Mouse (Mus musculus): ENCODE measurements around the gene Msi2. TPM values are rescaled to one million over a fixed set of nuclear protein-coding genes. Genes with fewer than 3 reads are reported as not detected.

Msi2 gene
- total and polyA plus RNA-seq, 2 experiments from 2014 or later, result 22.1 to 94.6 TPM

DNA sequence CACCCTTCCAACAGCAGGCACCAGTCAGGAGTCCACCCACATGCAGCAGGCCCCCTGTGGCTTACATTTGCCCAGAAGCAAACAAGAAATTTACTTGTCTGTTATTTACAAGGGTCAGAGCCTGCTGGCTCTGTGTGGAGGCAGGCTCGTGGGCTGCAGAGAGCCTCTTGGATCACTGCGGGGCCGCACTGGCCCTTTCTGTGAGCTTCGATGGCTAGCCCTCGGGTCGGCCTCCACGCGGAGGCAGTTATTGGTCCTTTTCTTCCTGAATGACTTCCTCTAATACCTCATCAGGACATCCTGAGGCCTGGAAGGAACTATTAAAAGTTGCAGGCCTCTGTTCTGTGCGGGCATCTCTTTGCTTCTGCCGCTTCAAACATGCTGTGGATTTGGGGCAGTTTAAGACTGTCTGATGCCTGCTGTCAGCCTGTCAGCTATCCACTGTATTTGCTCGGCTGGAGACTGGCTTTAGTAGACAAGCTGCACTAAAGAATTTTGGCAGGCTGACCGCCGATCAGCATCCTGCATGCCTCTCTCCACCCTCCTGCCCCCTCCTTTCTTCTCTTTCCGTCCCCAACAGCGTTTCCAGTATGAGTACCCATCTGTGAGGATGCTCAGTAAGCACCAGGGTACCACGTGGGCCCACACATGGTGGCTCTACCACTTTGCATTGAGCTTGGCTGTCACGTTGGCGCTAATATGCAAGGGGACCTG, 304.0 kb downstream of the Msi2 start:
- H3K4me1 ChIP-seq (ENCODE audit: control insufficient read depth, insufficient read depth), result peaks cover 23% of the 10 kb centered on the region
- H3K27ac ChIP-seq (ENCODE audit: low read depth), result peak overlapping the region; percentile 23
- DNase-seq (ENCODE audit: low spot score) (no peak), ATAC-seq (ENCODE audit: insufficient read depth, low read depth) (0 out of 2 replicates have a peak, but pooled peaks have one; percentile 25)
- no peaks in the 10 kb centered on the region for H3K9me3 ChIP-seq (replicated peaks; ENCODE audit: control insufficient read depth, low read length)
- no peaks in the 10 kb centered on the region for H3K27me3 ChIP-seq (ENCODE audit: control insufficient read depth, insufficient read depth, low read length)
- H3K4me3 ChIP-seq (ENCODE audit: low read depth, low read length), result no peak overlapping the region
- H3K9ac ChIP-seq (replicated peaks; ENCODE audit: low read depth, low read length), result no peak overlapping the region
- H3K4me2 ChIP-seq (ENCODE audit: low read depth, low read length), result no peak overlapping the region
- 42% methylated on average over 18 of the region's 18 CpGs for WGBS
- TF ChIP-seq EP300 (IDR thresholded peaks at IDR 0.05; ENCODE audit: low read depth) (no peak), CTCF (IDR thresholded peaks at IDR 0.05; ENCODE audit: low read depth) (no peak)
- H3K36me3 ChIP-seq (replicated peaks; ENCODE audit: control insufficient read depth, insufficient read depth, low read length), result 0 out of 2 replicates have a peak, but pooled peaks cover 6% of the 10 kb centered on the region

GRCm38 (mm10) chr11:88412423-88413094, 305.8 kb downstream of the Msi2 start:
- Histone ChIP-seq H3K9ac (replicated peaks; ENCODE audit: low read depth, low read length) (no peak overlapping the region), H3K4me1 (ENCODE audit: control insufficient read depth, insufficient read depth) (peaks cover 20% of the 10 kb centered on the region), H3K36me3 (replicated peaks; ENCODE audit: control insufficient read depth, insufficient read depth, low read length) (peaks cover 6% of the 10 kb centered on the region; the same call in 1 of the 2 replicates), H3K4me3 (ENCODE audit: low read depth, low read length) (no peak overlapping the region), H3K4me2 (ENCODE audit: low read depth, low read length) (no peak overlapping the region), H3K27ac (ENCODE audit: low read depth) (no peak overlapping the region), H3K27me3 (ENCODE audit: control insufficient read depth, insufficient read depth, low read length) (no peaks in the 10 kb centered on the region), H3K9me3 (replicated peaks; ENCODE audit: control insufficient read depth, low read length) (no peaks in the 10 kb centered on the region)
- ATAC-seq (ENCODE audit: insufficient read depth, low read depth) (peak; percentile 64), DNase-seq (ENCODE audit: low spot score) (peak; percentile 64)
- no peak for TF ChIP-seq EP300 (IDR thresholded peaks at IDR 0.05; ENCODE audit: low read depth)
- peak; percentile 90 for TF ChIP-seq CTCF (IDR thresholded peaks at IDR 0.05; ENCODE audit: low read depth)
- WGBS, result 56% methylated on average over 4 of the region's 5 CpGs

- WGBS, result 31% methylated on average over 8 of the region's 8 CpGs
- DNase-seq (ENCODE audit: low spot score) (peak; percentile 26), ATAC-seq (ENCODE audit: insufficient read depth, low read depth) (0 out of 2 replicates have a peak, but pooled peaks have one; percentile 5)
- peaks cover 5% of the 10 kb centered on the region; the same call in 1 of the 2 replicates for H3K36me3 ChIP-seq (replicated peaks; ENCODE audit: control insufficient read depth, insufficient read depth, low read length)
- no peaks in the 10 kb centered on the region for H3K27me3 ChIP-seq (ENCODE audit: control insufficient read depth, insufficient read depth, low read length)
- peaks cover 39% of the 10 kb centered on the region for H3K4me1 ChIP-seq (ENCODE audit: control insufficient read depth, insufficient read depth)
- 0 out of 2 replicates have a peak overlapping the region, but pooled peaks have one; percentile 25 for H3K27ac ChIP-seq (ENCODE audit: low read depth)
- H3K4me2 ChIP-seq (ENCODE audit: low read depth, low read length), result no peak overlapping the region
- no peaks in the 10 kb centered on the region for H3K9me3 ChIP-seq (replicated peaks; ENCODE audit: control insufficient read depth, low read length)
- H3K9ac ChIP-seq (replicated peaks; ENCODE audit: low read depth, low read length), result no peak overlapping the region
- H3K4me3 ChIP-seq (ENCODE audit: low read depth, low read length), result no peak overlapping the region
- TF ChIP-seq CTCF (IDR thresholded peaks at IDR 0.05; ENCODE audit: low read depth) (no peak), EP300 (IDR thresholded peaks at IDR 0.05; ENCODE audit: low read depth) (no peak)
Observed at GRCm38 (mm10) chr11:88408305-88408704, 310.0 kb downstream of the Msi2 start.

GRCm38 (mm10) chr11:88406408-88406915, 311.9 kb downstream of the Msi2 start:
- no peak overlapping the region for H3K4me2 ChIP-seq (ENCODE audit: low read depth, low read length)
- no peak overlapping the region for H3K9ac ChIP-seq (replicated peaks; ENCODE audit: low read depth, low read length)
- no peaks in the 10 kb centered on the region for H3K9me3 ChIP-seq (replicated peaks; ENCODE audit: control insufficient read depth, low read length)
- no peaks in the 10 kb centered on the region; the same call in 1 of the 2 replicates for H3K36me3 ChIP-seq (replicated peaks; ENCODE audit: control insufficient read depth, insufficient read depth, low read length)
- TF ChIP-seq EP300 (IDR thresholded peaks at IDR 0.05; ENCODE audit: low read depth), result no peak
- no peak for TF ChIP-seq CTCF (IDR thresholded peaks at IDR 0.05; ENCODE audit: low read depth)
- no peak for DNase-seq (ENCODE audit: low spot score)
- 71% methylated on average over 3 of the region's 3 CpGs for WGBS
- H3K27me3 ChIP-seq (ENCODE audit: control insufficient read depth, insufficient read depth, low read length), result no peaks in the 10 kb centered on the region
- peaks cover 57% of the 10 kb centered on the region for H3K4me1 ChIP-seq (ENCODE audit: control insufficient read depth, insufficient read depth)
- no peak overlapping the region for H3K4me3 ChIP-seq (ENCODE audit: low read depth, low read length)
- H3K27ac ChIP-seq (ENCODE audit: low read depth), result peak overlapping the region; percentile 40; the same call in 1 of the 2 replicates
- no peak; the same call in 1 of the 2 replicates for ATAC-seq (ENCODE audit: insufficient read depth, low read depth)

- Histone ChIP-seq H3K27me3 (ENCODE audit: control insufficient read depth, insufficient read depth, low read length) (no peaks in the 10 kb centered on the region), H3K4me2 (ENCODE audit: low read depth, low read length) (peak overlapping the region; percentile 43), H3K9ac (replicated peaks; ENCODE audit: low read depth, low read length) (peak overlapping the region; percentile 43; the same call in 1 of the 2 replicates), H3K4me1 (ENCODE audit: control insufficient read depth, insufficient read depth) (peaks cover 71% of the 10 kb centered on the region), H3K36me3 (replicated peaks; ENCODE audit: control insufficient read depth, insufficient read depth, low read length) (no peaks in the 10 kb centered on the region; the same call in 1 of the 2 replicates), H3K4me3 (ENCODE audit: low read depth, low read length) (no peak overlapping the region), H3K27ac (ENCODE audit: low read depth) (peak overlapping the region; percentile 85), H3K9me3 (replicated peaks; ENCODE audit: control insufficient read depth, low read length) (no peaks in the 10 kb centered on the region)
- ATAC-seq (ENCODE audit: insufficient read depth, low read depth) (peak; percentile 65), DNase-seq (ENCODE audit: low spot score) (peak; percentile 73)
- TF ChIP-seq CTCF (IDR thresholded peaks at IDR 0.05; ENCODE audit: low read depth) (peak; percentile 9; the same call in 1 of the 2 replicates), EP300 (IDR thresholded peaks at IDR 0.05; ENCODE audit: low read depth) (no peak)
- 13% methylated on average over 17 of the region's 17 CpGs for WGBS
Observed at GRCm38 (mm10) chr11:88404816-88405613, 313.3 kb downstream of the Msi2 start.
